Mouse (Mus musculus) erythroblast, embryonic 14.5 days (primary cell): Measurements from ENCODE around the gene Olfr368. TPM values are rescaled to one million over a fixed set of nuclear protein-coding genes. Genes with fewer than 3 reads are reported as not detected.

Experiments
- H3K27me3 ChIP-seq: 2 replicates; pipeline ENCODE4 v1.6.1; 2012; ENCODE audit warnings: inconsistent platforms; ENCODE audit not compliant: control insufficient read depth
- H3K36me3 ChIP-seq: 2 replicates; pipeline ENCODE4 v1.6.1; 2012; ENCODE audit warnings: mild to moderate bottlenecking, inconsistent platforms; ENCODE audit not compliant: control insufficient read depth
- H3K4me1 ChIP-seq: 2 replicates; pipeline ENCODE4 v1.6.1; 2012; ENCODE audit warnings: inconsistent platforms; ENCODE audit not compliant: control insufficient read depth
- H3K4me3 ChIP-seq: replicated peaks from 2 replicates; pipeline ENCODE3; 2012; ENCODE audit warnings: moderate library complexity, mild to moderate bottlenecking, inconsistent platforms
- H3K9me3 ChIP-seq: 2 replicates; pipeline ENCODE4 v1.6.1; 2012; ENCODE audit warnings: low read length, inconsistent platforms, mixed read lengths; ENCODE audit not compliant: control insufficient read depth
- GATA1 ChIP-seq: IDR thresholded peaks from 2 replicates; pipeline ENCODE4 v1.6.1; 2012; ENCODE audit warnings: low read length, inconsistent platforms, mixed read lengths
- TAL1 ChIP-seq: IDR thresholded peaks from 3 replicates; pipeline ENCODE4 v1.6.1; 2012; ENCODE audit warnings: low read length, inconsistent platforms, mixed read lengths
- polyA plus RNA-seq: library from polyadenylated mRNA; stranded (reverse); fragments of >175 nt; gene quantifications from 2 replicates; pipeline ENCODE4 v1.2.3, GENCODE M21; 2012

Gene Olfr368
- not detected in 2 replicates for polyA plus RNA-seq

GRCm38 (mm10) chr2:37326215-37326614 is at the start of gene Olfr368:
Olfr368 (plus strand) TSS chr2:37326515.
- Histone ChIP-seq H3K4me1 (no peaks in the 10 kb centered on the region), H3K27me3 (no peaks in the 10 kb centered on the region), H3K36me3 (no peaks in the 10 kb centered on the region), H3K9me3 (no peaks in the 10 kb centered on the region), H3K4me3 (no peak within 1 kb of the TSS)
- TF ChIP-seq TAL1 = no peak

- no peaks in the 10 kb centered on the region for H3K27me3 ChIP-seq
These were observed 7.0 kb downstream of the Olfr368 start for GRCm38 (mm10) chr2:37333321-37333720.

GRCm38 (mm10) chr2:37338497-37339187 is 12.3 kb downstream of the Olfr368 start:
- Histone ChIP-seq H3K4me1 (no peaks in the 10 kb centered on the region), H3K4me3 (no peak overlapping the region), H3K36me3 (no peaks in the 10 kb centered on the region), H3K27me3 (no peaks in the 10 kb centered on the region), H3K9me3 (no peaks in the 10 kb centered on the region)
- TF ChIP-seq TAL1 (no peak), GATA1 (no peak)

More at GRCm38 (mm10) chr2:37333321-37333720, 7.0 kb downstream of the Olfr368 start:
- Histone ChIP-seq H3K9me3 (no peaks in the 10 kb centered on the region), H3K4me3 (no peak overlapping the region), H3K4me1 (no peaks in the 10 kb centered on the region), H3K36me3 (no peaks in the 10 kb centered on the region)
- TF ChIP-seq GATA1 = no peak
- no peak for TF ChIP-seq TAL1

GRCm38 (mm10) chr2:37351671-37352070 is 25.4 kb downstream of the Olfr368 start:
- H3K4me1 ChIP-seq = no peaks in the 10 kb centered on the region; the same call in 1 of the 2 replicates
- H3K4me3 ChIP-seq = no peak overlapping the region
- H3K9me3 ChIP-seq = no peaks in the 10 kb centered on the region
- TF ChIP-seq TAL1 (no peak), GATA1 (no peak)
- H3K27me3 ChIP-seq = no peaks in the 10 kb centered on the region
- peaks cover 65% of the 10 kb centered on the region for H3K36me3 ChIP-seq

GRCm38 (mm10) chr2:37355571-37355970 is 29.3 kb downstream of the Olfr368 start:
- TF ChIP-seq TAL1 (no peak), GATA1 (no peak)
- Histone ChIP-seq H3K4me3 (no peak overlapping the region), H3K36me3 (peaks cover 64% of the 10 kb centered on the region)

GRCm38 (mm10) chr2:37358633-37359540 is 32.6 kb downstream of the Olfr368 start, which contains the start of gene Pdcl:
Pdcl (minus strand) TSS chr2:37359332.
- H3K4me3 ChIP-seq = peak within 1 kb of the TSS; percentile 87
- H3K27me3 ChIP-seq = no peaks in the 10 kb centered on the region
- peaks cover 34% of the 10 kb centered on the region for H3K36me3 ChIP-seq
- peaks cover 21% of the 10 kb centered on the region for H3K4me1 ChIP-seq
- no peak for TF ChIP-seq GATA1
- TF ChIP-seq TAL1 = no peak
- H3K9me3 ChIP-seq = no peaks in the 10 kb centered on the region

More at GRCm38 (mm10) chr2:37355571-37355970, 29.3 kb downstream of the Olfr368 start:
- H3K4me1 ChIP-seq = peaks cover 21% of the 10 kb centered on the region
- H3K9me3 ChIP-seq = no peaks in the 10 kb centered on the region
- no peaks in the 10 kb centered on the region for H3K27me3 ChIP-seq

GRCm38 (mm10) chr2:37359908-37360307 is 33.6 kb downstream of the Olfr368 start:
- H3K4me3 ChIP-seq = peak overlapping the region; percentile 87
- TF ChIP-seq TAL1 = no peak
- TF ChIP-seq GATA1 = no peak
- no peaks in the 10 kb centered on the region for H3K27me3 ChIP-seq
- peaks cover 21% of the 10 kb centered on the region for H3K4me1 ChIP-seq
- no peaks in the 10 kb centered on the region for H3K9me3 ChIP-seq
- peaks cover 23% of the 10 kb centered on the region for H3K36me3 ChIP-seq

- no peaks in the 10 kb centered on the region for H3K27me3 ChIP-seq
- peaks cover 43% of the 10 kb centered on the region for H3K36me3 ChIP-seq
- TF ChIP-seq TAL1 = no peak
- no peak for TF ChIP-seq GATA1
- no peaks in the 10 kb centered on the region for H3K9me3 ChIP-seq
- H3K4me1 ChIP-seq = no peaks in the 10 kb centered on the region
- no peak overlapping the region for H3K4me3 ChIP-seq
These were observed 44.3 kb downstream of the Olfr368 start for GRCm38 (mm10) chr2:37370651-37371050.

GRCm38 (mm10) chr2:37376018-37376417 is 49.7 kb downstream of the Olfr368 start:
- no peaks in the 10 kb centered on the region for H3K9me3 ChIP-seq
- no peak for TF ChIP-seq TAL1
- no peak for TF ChIP-seq GATA1
- H3K4me1 ChIP-seq = no peaks in the 10 kb centered on the region; the same call in 1 of the 2 replicates
- H3K36me3 ChIP-seq = peaks cover 89% of the 10 kb centered on the region
- H3K27me3 ChIP-seq = no peaks in the 10 kb centered on the region
- no peak overlapping the region for H3K4me3 ChIP-seq
